Mouse (Mus musculus) retina, postnatal 1 day (tissue): ENCODE measurements around the gene Gm3839.
"Not testable (repeated sequence)": the region's sequence is repeated elsewhere in the genome, so short reads cannot be mapped to it uniquely, and the experiment has no call there.

ENCODE experiments used
- DNase-seq: peaks from one replicate; pipeline ENCODE4 v3.0.0-alpha.2; 2012

Gm3839 gene

GRCm38 (mm10) chr14:11356626-11357025 is at the start of gene Gm3839:
TSS of gene Gm3839 (minus strand) at chr14:11356726.
- DNase-seq: not testable (repeated sequence)

GRCm38 (mm10) chr14:11405661-11406060 is 49.1 kb upstream of the Gm3839 start:
- DNase-seq: no peak

GRCm38 (mm10) chr14:11377846-11378245 is 21.3 kb upstream of the Gm3839 start:
- DNase-seq: no peak

GRCm38 (mm10) chr14:11375225-11375624 is 18.7 kb upstream of the Gm3839 start:
- DNase-seq: no peak

GRCm38 (mm10) chr14:11346086-11346485 is 10.4 kb downstream of the Gm3839 start:
- DNase-seq: no peak

- peak; percentile 51 for DNase-seq
Measured at GRCm38 (mm10) chr14:11329993-11330392, 26.5 kb downstream of the Gm3839 start.

- DNase-seq: peak; percentile 19
Measured at GRCm38 (mm10) chr14:11307079-11307478, 49.4 kb downstream of the Gm3839 start.

GRCm38 (mm10) chr14:11287956-11288355 is 68.6 kb downstream of the Gm3839 start:
- not testable (repeated sequence) for DNase-seq

GRCm38 (mm10) chr14:11257161-11257705 is 99.3 kb downstream of the Gm3839 start:
- no peak for DNase-seq

GRCm38 (mm10) chr14:11248053-11248452 is 108.5 kb downstream of the Gm3839 start:
- DNase-seq: no peak

GRCm38 (mm10) chr14:11244546-11244945 is 112.0 kb downstream of the Gm3839 start:
- DNase-seq: no peak

- DNase-seq: no peak
Measured at GRCm38 (mm10) chr14:11232086-11232485, 124.4 kb downstream of the Gm3839 start.
